Mouse (Mus musculus) ES-Bruce4 (cell line): ENCODE measurements at regions not wholly inside any gene's neighbourhood (a gene's known extent, or its start where the extent isn't known, plus 50 kb on each side); places are given as distances from the start of the nearest gene placed in this dataset.

Source experiments
- CTCF ChIP-seq: IDR thresholded peaks from one replicate; pipeline ENCODE4 v1.8.1; 2011; ENCODE audit warnings: low read depth, low read length
- POLR2A ChIP-seq: IDR thresholded peaks from one replicate; pipeline ENCODE4 v1.8.1; 2011; ENCODE audit warnings: low read length; ENCODE audit not compliant: insufficient read depth

DNA sequence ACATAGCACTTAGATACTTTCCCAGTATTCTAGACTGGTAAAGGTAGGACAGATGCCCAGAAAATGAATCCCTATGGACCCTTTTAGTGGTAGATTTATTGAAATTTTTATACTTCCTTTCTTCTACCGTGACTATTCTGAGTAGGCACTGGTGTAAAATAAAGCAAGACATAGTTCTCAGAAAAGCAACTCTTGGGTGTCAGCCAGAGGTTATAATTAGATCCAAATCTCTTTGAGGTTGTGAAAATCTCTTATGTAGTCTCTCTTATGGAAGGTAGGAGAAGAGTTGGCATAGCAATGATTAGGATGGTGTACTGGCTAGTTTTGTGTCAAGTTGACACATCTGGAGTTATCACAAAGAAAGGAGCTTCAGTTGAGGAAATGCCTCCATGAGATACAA lies 380.2 kb upstream of the C9orf72 start:
- TF ChIP-seq CTCF (no peak), POLR2A (no peak)
